Mouse (Mus musculus): ENCODE results near the gene A930018P22Rik. TPM values are rescaled to one million over a fixed set of nuclear protein-coding genes. Genes with fewer than 3 reads are reported as not detected.
"Not testable (repeated sequence)": the region's sequence is repeated elsewhere in the genome, so short reads cannot be mapped to it uniquely, and the experiment has no call there.

The A930018P22Rik gene
- polyA plus RNA-seq, 2 experiments, result 0.23 to 0.93 TPM

DNA sequence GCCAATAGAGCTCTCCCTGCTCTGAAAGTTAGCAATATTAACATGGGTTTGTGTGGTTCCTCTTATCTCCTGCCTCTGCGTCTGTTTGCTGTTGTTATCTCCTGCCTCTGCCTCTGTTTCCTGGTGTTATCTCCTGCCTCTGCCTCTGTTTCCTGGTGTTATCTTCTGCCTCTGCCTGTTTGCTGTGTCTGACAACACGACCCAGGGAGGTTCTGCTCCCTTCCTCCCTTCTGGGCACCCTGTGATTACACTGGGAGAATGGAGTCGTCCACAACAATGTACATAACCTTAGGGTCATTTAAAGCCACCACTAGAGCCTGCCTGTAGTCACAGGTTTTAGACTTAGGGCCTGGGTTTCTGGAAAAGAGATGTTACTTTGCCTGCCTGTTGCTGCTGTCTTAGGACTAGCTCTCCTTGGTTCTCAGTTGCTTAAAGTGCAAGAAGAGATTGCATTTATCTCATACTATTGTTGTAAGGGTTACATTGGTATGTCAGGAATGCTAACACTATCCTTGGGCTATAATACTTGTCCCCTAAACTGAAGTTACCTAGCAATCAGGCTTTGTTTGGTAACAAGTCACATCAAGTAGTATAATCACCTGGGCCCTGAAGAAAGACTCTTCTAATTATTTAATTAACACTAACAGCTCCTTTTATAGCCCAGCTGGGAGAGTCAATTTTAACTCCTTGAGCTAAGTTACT is 23.9 kb upstream of the A930018P22Rik start:
- Histone ChIP-seq H3K9ac (replicated peaks) (peak overlapping the region; percentile 64), H3K27ac (peak overlapping the region; percentile 91), H3K4me3 (ENCODE audit: insufficient read depth in 1 of 2, low read depth in 2 of 2, low read length in 2 of 2) (peak overlapping the region; percentile 49 to 84), H3K9me3 (ENCODE audit: control insufficient read depth, low read length) (no peaks in the 10 kb centered on the region), H3K4me1 (replicated peaks; ENCODE audit: control insufficient read depth in 2 of 2, insufficient read depth in 2 of 2, low read length in 1 of 2) (peaks cover 34 to 52% of the 10 kb centered on the region in 2 experiments), H3K36me3 (replicated peaks; ENCODE audit: control insufficient read depth, insufficient read depth, low read depth) (peaks cover 11% of the 10 kb centered on the region), H3K27me3 (ENCODE audit: control insufficient read depth, insufficient read depth, low read length) (no peaks in the 10 kb centered on the region), H3K4me2 (ENCODE audit: low read depth) (peak overlapping the region; percentile 78)
- 2% methylated on average over 3 of the region's 3 CpGs for WGBS (ENCODE audit: insufficient replicate concordance)
- TF ChIP-seq CTCF (IDR thresholded peaks at IDR 0.05; ENCODE audit: low read depth), result no peak
- TF ChIP-seq EP300 (IDR thresholded peaks at IDR 0.05; ENCODE audit: low read depth), result peak; percentile 99
- ATAC-seq (ENCODE audit: insufficient read depth), result peak; percentile 90
- peak in 1 of 3 experiments; percentile 75 for DNase-seq (ENCODE audit: low read depth in 3 of 3, low spot score in 3 of 3)

DNA sequence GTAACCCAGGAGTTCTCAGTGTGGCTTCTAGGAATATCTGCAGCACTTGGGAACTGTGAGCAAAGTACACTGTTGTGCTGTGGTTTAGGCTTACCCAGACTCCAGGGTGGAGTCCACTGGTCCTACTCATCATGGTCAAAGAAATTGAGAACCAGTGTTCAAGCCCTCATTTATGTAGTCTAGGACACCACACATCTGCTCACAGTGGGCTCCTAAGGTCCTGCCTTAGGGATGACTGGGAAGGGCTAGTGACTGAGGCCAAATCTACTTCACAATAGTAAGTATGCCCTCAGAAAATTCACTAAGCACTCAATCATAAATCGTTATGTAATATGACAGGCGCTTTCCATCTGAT is 23.4 kb upstream of the A930018P22Rik start:
- Histone ChIP-seq H3K27me3 (ENCODE audit: control insufficient read depth, insufficient read depth, low read length) (no peaks in the 10 kb centered on the region), H3K9me3 (ENCODE audit: control insufficient read depth, low read length) (no peaks in the 10 kb centered on the region), H3K4me1 (replicated peaks; ENCODE audit: control insufficient read depth in 2 of 2, insufficient read depth in 2 of 2, low read length in 1 of 2) (peaks cover 33 to 49% of the 10 kb centered on the region in 2 experiments), H3K9ac (replicated peaks) (peak overlapping the region; percentile 64), H3K27ac (peak overlapping the region; percentile 91), H3K4me3 (ENCODE audit: insufficient read depth in 1 of 2, low read depth in 2 of 2, low read length in 2 of 2) (peak overlapping the region; percentile 37 to 84), H3K36me3 (replicated peaks; ENCODE audit: control insufficient read depth, insufficient read depth, low read depth) (peaks cover 11% of the 10 kb centered on the region), H3K4me2 (ENCODE audit: low read depth) (peak overlapping the region; percentile 78)
- TF ChIP-seq EP300 (IDR thresholded peaks at IDR 0.05; ENCODE audit: low read depth) (no peak), CTCF (IDR thresholded peaks at IDR 0.05; ENCODE audit: low read depth) (no peak)
- ATAC-seq (ENCODE audit: insufficient read depth) (no peak), DNase-seq (ENCODE audit: low read depth in 3 of 3, low spot score in 3 of 3) (no peak)
- 82% methylated on average over 2 of the region's 2 CpGs for WGBS (ENCODE audit: insufficient replicate concordance)

DNA sequence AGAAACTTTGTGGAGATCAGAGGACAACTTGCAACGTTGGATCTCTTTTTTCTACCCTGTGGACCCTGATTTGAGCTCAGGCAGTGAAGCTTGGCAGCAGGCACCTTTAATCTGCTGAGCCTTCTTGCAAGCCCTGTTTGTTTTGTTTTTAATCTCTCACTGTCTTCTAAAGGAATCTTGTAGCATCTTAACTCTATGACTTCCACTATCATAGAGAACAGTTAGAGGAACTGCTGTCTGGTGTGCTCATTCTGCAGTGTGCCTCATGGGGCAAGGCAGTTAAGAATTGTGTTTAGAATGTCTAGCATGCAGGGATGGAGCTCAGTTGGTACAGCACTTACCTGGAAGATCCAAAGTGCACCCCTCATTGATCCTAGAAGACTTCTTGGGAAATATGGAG is 22.6 kb upstream of the A930018P22Rik start:
- ATAC-seq (ENCODE audit: insufficient read depth) (no peak), DNase-seq (ENCODE audit: low read depth in 3 of 3, low spot score in 3 of 3) (no peak)
- H3K36me3 ChIP-seq (replicated peaks; ENCODE audit: control insufficient read depth, insufficient read depth, low read depth), result peaks cover 11% of the 10 kb centered on the region
- peak overlapping the region; percentile 53 for H3K9ac ChIP-seq (replicated peaks)
- H3K4me1 ChIP-seq (replicated peaks; ENCODE audit: control insufficient read depth in 2 of 2, insufficient read depth in 2 of 2, low read length in 1 of 2), result peaks cover 33 to 52% of the 10 kb centered on the region in 2 experiments
- no peaks in the 10 kb centered on the region for H3K27me3 ChIP-seq (ENCODE audit: control insufficient read depth, insufficient read depth, low read length)
- H3K9me3 ChIP-seq (ENCODE audit: control insufficient read depth, low read length), result no peaks in the 10 kb centered on the region
- H3K4me3 ChIP-seq (ENCODE audit: insufficient read depth in 1 of 2, low read depth in 2 of 2, low read length in 2 of 2), result peak overlapping the region; percentile 14 to 26; a peak in 3 of 4 replicates
- H3K27ac ChIP-seq, result peak overlapping the region; percentile 91
- peak overlapping the region; percentile 78 for H3K4me2 ChIP-seq (ENCODE audit: low read depth)
- WGBS (ENCODE audit: insufficient replicate concordance), result 26% methylated on average over 1 of the region's 1 CpGs
- TF ChIP-seq CTCF (IDR thresholded peaks at IDR 0.05; ENCODE audit: low read depth) (no peak), EP300 (IDR thresholded peaks at IDR 0.05; ENCODE audit: low read depth) (peak; percentile 41)

DNA sequence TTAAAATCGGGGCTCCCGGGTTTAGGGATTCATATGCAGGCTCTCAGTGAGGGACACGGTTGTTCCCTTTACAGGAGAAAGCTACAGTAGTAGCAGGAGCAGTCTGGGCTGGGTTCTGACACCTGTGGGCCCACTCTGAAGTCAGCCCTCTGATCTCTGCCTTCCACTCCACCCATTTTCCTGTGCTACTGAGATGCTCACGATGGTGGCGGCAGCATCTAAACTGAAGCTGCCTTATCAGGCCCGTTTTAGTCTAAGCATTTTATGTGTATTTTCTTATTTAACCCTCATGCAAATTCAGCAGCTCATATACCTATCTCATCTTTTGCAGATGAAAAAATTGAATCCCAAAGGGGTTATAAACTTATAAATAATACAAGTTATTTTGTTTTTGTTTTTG is 17.8 kb upstream of the A930018P22Rik start:
- no peak overlapping the region for H3K9ac ChIP-seq (replicated peaks)
- H3K9me3 ChIP-seq (ENCODE audit: control insufficient read depth, low read length), result no peaks in the 10 kb centered on the region
- no peak overlapping the region for H3K27ac ChIP-seq
- H3K4me1 ChIP-seq (replicated peaks; ENCODE audit: control insufficient read depth in 2 of 2, insufficient read depth in 2 of 2, low read length in 1 of 2), result peaks cover 19 to 32% of the 10 kb centered on the region in 2 experiments
- 75% methylated on average over 6 of the region's 6 CpGs for WGBS (ENCODE audit: insufficient replicate concordance)
- H3K27me3 ChIP-seq (ENCODE audit: control insufficient read depth, insufficient read depth, low read length), result no peaks in the 10 kb centered on the region
- H3K4me3 ChIP-seq (ENCODE audit: insufficient read depth in 1 of 2, low read depth in 2 of 2, low read length in 2 of 2), result no peak overlapping the region
- peaks cover 23% of the 10 kb centered on the region for H3K36me3 ChIP-seq (replicated peaks; ENCODE audit: control insufficient read depth, insufficient read depth, low read depth)
- DNase-seq (ENCODE audit: low read depth in 3 of 3, low spot score in 3 of 3) (no peak), ATAC-seq (ENCODE audit: insufficient read depth) (no peak)
- no peak overlapping the region for H3K4me2 ChIP-seq (ENCODE audit: low read depth)
- TF ChIP-seq CTCF (IDR thresholded peaks at IDR 0.05; ENCODE audit: low read depth) (no peak), EP300 (IDR thresholded peaks at IDR 0.05; ENCODE audit: low read depth) (no peak)

DNA sequence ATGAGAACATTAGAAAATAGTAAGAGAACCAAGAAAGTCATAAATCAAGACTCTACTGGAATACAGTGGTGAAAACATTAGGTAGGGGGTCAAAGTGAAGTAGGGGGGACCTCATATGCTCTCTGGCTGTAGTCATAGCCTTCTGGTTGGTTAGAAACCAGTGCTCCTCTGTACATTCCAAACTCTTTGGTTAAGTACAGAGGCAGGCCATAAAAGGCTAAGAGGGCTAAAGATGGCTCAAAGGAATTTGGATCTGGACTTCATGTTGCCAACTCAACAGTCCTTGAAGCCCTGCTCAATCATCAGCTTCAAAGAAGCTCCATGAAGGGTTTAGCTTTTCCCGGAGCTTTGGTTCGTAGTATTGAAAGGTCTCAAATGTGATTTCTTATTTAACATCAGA is 13.5 kb upstream of the A930018P22Rik start:
- H3K4me3 ChIP-seq (ENCODE audit: insufficient read depth in 1 of 2, low read depth in 2 of 2, low read length in 2 of 2); DNase-seq (ENCODE audit: low read depth in 3 of 3, low spot score in 3 of 3); H3K9ac ChIP-seq (replicated peaks); H3K27me3 ChIP-seq (ENCODE audit: control insufficient read depth, insufficient read depth, low read length); H3K27ac ChIP-seq; H3K4me2 ChIP-seq (ENCODE audit: low read depth); H3K9me3 ChIP-seq (ENCODE audit: control insufficient read depth, low read length); ATAC-seq (ENCODE audit: insufficient read depth): not testable (repeated sequence)
- Histone ChIP-seq H3K4me1 (replicated peaks; ENCODE audit: control insufficient read depth in 2 of 2, insufficient read depth in 2 of 2, low read length in 1 of 2) (peaks cover 9 to 27% of the 10 kb centered on the region in 2 experiments), H3K36me3 (replicated peaks; ENCODE audit: control insufficient read depth, insufficient read depth, low read depth) (peaks cover 23% of the 10 kb centered on the region)
- WGBS (ENCODE audit: insufficient replicate concordance), result 92% methylated on average over 2 of the region's 2 CpGs

All from liver, embryonic 14.5 days (tissue).